In genomic region chr19:43709317-43709716, GRCm38 (mm10) we compare ENCODE assay signal across 30 mouse cellular contexts. TPM values are rescaled to one million over a fixed set of nuclear protein-coding genes. Genes with fewer than 3 reads are reported as not detected.
DNase-seq lines count a peak whose midpoint lies in the region; ATAC-seq and TF ChIP-seq lines count a peak whose summit lies in the region.
"Had no signal": no experiment of that assay in that cellular context is flagged by ENCODE, and none has a peak within 500 bp of the region (broad histone marks: within the 10 kb centered on the region; RNA-seq: fewer than 3 reads in every experiment).

No protein-coding gene starts in this region.

- no peaks in the 10 kb centered on the region for H3K27me3 ChIP-seq in midbrain, postnatal 0 days (ENCODE audit: insufficient read depth, low read length)
- no peaks in the 10 kb centered on the region for H3K27me3 ChIP-seq in midbrain, embryonic 13.5 days
- H3K27me3 ChIP-seq: embryonic facial prominence, embryonic 13.5 days; forebrain, embryonic 15.5 days; hindbrain, embryonic 15.5 days; limb, embryonic 15.5 days; liver, embryonic 13.5 days; midbrain, embryonic 15.5 days; neural tube, embryonic 13.5 days had no signal

- peaks cover 36% of the 10 kb centered on the region for H3K36me3 ChIP-seq in midbrain, postnatal 0 days (ENCODE audit: insufficient read depth, low read length)
- peaks cover 54% of the 10 kb centered on the region for H3K36me3 ChIP-seq in midbrain, embryonic 13.5 days

- ATAC-seq in midbrain, postnatal 0 days (ENCODE audit: low FRiP score): no peak
- ATAC-seq in midbrain, embryonic 13.5 days: no peak
- ATAC-seq: forebrain, embryonic 15.5 days; midbrain, embryonic 15.5 days had no signal

- H3K4me2 ChIP-seq in midbrain, postnatal 0 days (ENCODE audit: low read depth, low read length, poor library complexity, severe bottlenecking): no peak overlapping the region
- no peak overlapping the region for H3K4me2 ChIP-seq in midbrain, embryonic 13.5 days (replicated peaks)
- H3K4me2 ChIP-seq: embryonic facial prominence, embryonic 13.5 days; forebrain, embryonic 15.5 days; heart, embryonic 13.5 days; hindbrain, embryonic 15.5 days; limb, embryonic 15.5 days; liver, embryonic 13.5 days; midbrain, embryonic 15.5 days; neural tube, embryonic 13.5 days had no signal

- H3K9ac ChIP-seq in midbrain, postnatal 0 days (replicated peaks; ENCODE audit: low read length, poor library complexity, severe bottlenecking): no peak overlapping the region
- H3K9ac ChIP-seq in midbrain, embryonic 13.5 days (replicated peaks): no peak overlapping the region
- H3K9ac ChIP-seq: embryonic facial prominence, embryonic 13.5 days; forebrain, embryonic 15.5 days; heart, embryonic 13.5 days; hindbrain, embryonic 15.5 days; limb, embryonic 15.5 days; liver, embryonic 13.5 days; midbrain, embryonic 15.5 days; neural tube, embryonic 13.5 days had no signal

- H3K4me1 ChIP-seq in midbrain, postnatal 0 days (ENCODE audit: insufficient read depth, low read length): no peaks in the 10 kb centered on the region
- H3K4me1 ChIP-seq in midbrain, embryonic 13.5 days (replicated peaks): peaks cover 5% of the 10 kb centered on the region; the same call in 1 of the 2 replicates
- H3K4me1 ChIP-seq in brown adipose tissue, adult 24 weeks (ENCODE audit: control insufficient read depth, insufficient read depth, insufficient read length, low read length): no peaks in the 10 kb centered on the region
- H3K4me1 ChIP-seq: embryonic facial prominence, embryonic 13.5 days; forebrain, embryonic 10.5 days; forebrain, embryonic 15.5 days; heart, embryonic 13.5 days; hindbrain, embryonic 15.5 days; limb, embryonic 15.5 days; midbrain, embryonic 15.5 days had no signal

- no peak overlapping the region for H3K27ac ChIP-seq in midbrain, postnatal 0 days (ENCODE audit: low read depth, low read length)
- no peak overlapping the region for H3K27ac ChIP-seq in midbrain, embryonic 13.5 days
- H3K27ac ChIP-seq in brown adipose tissue, adult 24 weeks (replicated peaks; ENCODE audit: low read depth, low read length): 0 out of 2 replicates have a peak overlapping the region, but pooled peaks have one; percentile 24
- H3K27ac ChIP-seq: embryonic facial prominence, embryonic 13.5 days; forebrain, embryonic 10.5 days; forebrain, embryonic 15.5 days; gastrocnemius, adult 2 months; heart, embryonic 13.5 days; hindbrain, embryonic 15.5 days; limb, embryonic 15.5 days; liver, embryonic 13.5 days; midbrain, embryonic 15.5 days; neural tube, embryonic 13.5 days had no signal

- intact Hi-C loops in left cerebral cortex, postnatal 14 days (cut with DNase I): no loop called here

- no peaks in the 10 kb centered on the region for H3K9me3 ChIP-seq in midbrain, postnatal 0 days (ENCODE audit: low read length)
- H3K9me3 ChIP-seq in midbrain, embryonic 13.5 days: no peaks in the 10 kb centered on the region
- H3K9me3 ChIP-seq: embryonic facial prominence, embryonic 13.5 days; forebrain, embryonic 10.5 days; forebrain, embryonic 15.5 days; heart, embryonic 13.5 days; hindbrain, embryonic 15.5 days; limb, embryonic 15.5 days; liver, embryonic 13.5 days; midbrain, embryonic 15.5 days; neural tube, embryonic 13.5 days had no signal

- no peak overlapping the region for H3K4me3 ChIP-seq in midbrain, postnatal 0 days (ENCODE audit: low read depth, low read length)
- no peak overlapping the region for H3K4me3 ChIP-seq in midbrain, embryonic 13.5 days (replicated peaks)
- no peak overlapping the region for H3K4me3 ChIP-seq in brown adipose tissue, adult 24 weeks (ENCODE audit: insufficient read depth, low read depth, low read length)
- H3K4me3 ChIP-seq: embryonic facial prominence, embryonic 13.5 days; forebrain, embryonic 10.5 days; forebrain, embryonic 15.5 days; gastrocnemius, adult 2 months; heart, embryonic 13.5 days; hindbrain, embryonic 15.5 days; limb, embryonic 15.5 days; liver, embryonic 13.5 days; midbrain, embryonic 15.5 days; myocyte; neural tube, embryonic 13.5 days had no signal

- no peak for TF ChIP-seq CTCF in midbrain, postnatal 0 days (IDR thresholded peaks at IDR 0.05)

- DNase-seq in kidney, adult 9 months: peak; percentile 65
- no peak for DNase-seq in kidney, adult 11 months
- DNase-seq in midbrain, postnatal 0 days (ENCODE audit: low spot score): peak; percentile 28
- DNase-seq in neural tube, embryonic 10.5 days (ENCODE audit: extremely low spot score, low spot score): no peak
- DNase-seq in left cerebral cortex, postnatal 14 days (ENCODE audit: low spot score in 2 of 2): no peak
- DNase-seq: adrenal gland, postnatal 25 days; cerebellum, adult 11 months; cerebellum, adult 9-11 months; gastrocnemius, adult 2 months; gastrocnemius, postnatal 36 days; heart, adult 18-20 months; heart, postnatal 10 days; kidney, postnatal 10 days; left cerebral cortex, postnatal 4 days; liver, embryonic 13.5 days; lung, adult 18-20 months; lung, postnatal 4 days; right cerebral cortex, postnatal 4 days; thymus, postnatal 25 days had no signal

- WGBS in midbrain, postnatal 0 days: 58% methylated on average over 8 of the region's 8 CpGs
- WGBS in midbrain, embryonic 13.5 days: 72% methylated on average over 8 of the region's 8 CpGs

RNA-seq across cellular contexts. Expression of gene Entpd7, which starts 19.8 kb away (rescaled TPM):
- total RNA-seq in midbrain, postnatal 0 days (2014; rRNA removed): 6.9 and 10.0 TPM in 2 replicates
- 7.1 and 8.2 TPM in 2 replicates for polyA plus RNA-seq in midbrain, postnatal 0 days (2015; fragmentation: Nextera tagmentation; extraction: Ambion mirVana)
- polyA plus RNA-seq in midbrain, embryonic 13.5 days (2015; fragmentation: Nextera tagmentation; extraction: Ambion mirVana): 9.1 and 9.9 TPM in 2 replicates
- polyA plus RNA-seq in brown adipose tissue, adult 24 weeks (2012; ENCODE audit: insufficient read depth, insufficient read length, missing spikeins): 1.7 and 2.0 TPM in 2 replicates
- 10 to 100 TPM; 24.0 to 25.6 TPM for total RNA-seq in left cerebral cortex, postnatal 14 days (2021)

RNA-seq across cellular contexts. Expression of gene Slc25a28, which starts 34.6 kb away (rescaled TPM):
- 43.8 and 48.3 TPM in 2 replicates for total RNA-seq in midbrain, postnatal 0 days (2014; rRNA removed)
- 15.2 and 15.5 TPM in 2 replicates for polyA plus RNA-seq in midbrain, postnatal 0 days (2015; fragmentation: Nextera tagmentation; extraction: Ambion mirVana)
- polyA plus RNA-seq in midbrain, embryonic 13.5 days (2015; fragmentation: Nextera tagmentation; extraction: Ambion mirVana): 10.8 and 14.4 TPM in 2 replicates
- 33.1 and 35.6 TPM in 2 replicates for polyA plus RNA-seq in brown adipose tissue, adult 24 weeks (2012; ENCODE audit: insufficient read depth, insufficient read length, missing spikeins)
- total RNA-seq in left cerebral cortex, postnatal 14 days (2021): 10 to 100 TPM; 30.2 to 36.4 TPM

RNA-seq across cellular contexts. Expression of gene Cutc, which starts 43.5 kb away (rescaled TPM):
- total RNA-seq in midbrain, postnatal 0 days (2014; rRNA removed): 2.7 and 5.2 TPM in 2 replicates
- 7.8 and 8.0 TPM in 2 replicates for polyA plus RNA-seq in midbrain, postnatal 0 days (2015; fragmentation: Nextera tagmentation; extraction: Ambion mirVana)
- polyA plus RNA-seq in midbrain, embryonic 13.5 days (2015; fragmentation: Nextera tagmentation; extraction: Ambion mirVana): 8.4 and 9.8 TPM in 2 replicates
- polyA plus RNA-seq in brown adipose tissue, adult 24 weeks (2012; ENCODE audit: insufficient read depth, insufficient read length, missing spikeins): 19.4 and 22.1 TPM in 2 replicates
- total RNA-seq in left cerebral cortex, postnatal 14 days (2021): 1 to 10 TPM; 4.0 to 6.0 TPM

RNA-seq across cellular contexts. Expression of gene Cox15, which starts 43.5 kb away (rescaled TPM):
- 22.3 and 32.7 TPM in 2 replicates for total RNA-seq in midbrain, postnatal 0 days (2014; rRNA removed)
- 9.4 and 10.6 TPM in 2 replicates for polyA plus RNA-seq in midbrain, postnatal 0 days (2015; fragmentation: Nextera tagmentation; extraction: Ambion mirVana)
- polyA plus RNA-seq in midbrain, embryonic 13.5 days (2015; fragmentation: Nextera tagmentation; extraction: Ambion mirVana): 12.0 and 12.7 TPM in 2 replicates
- 29.4 and 34.1 TPM in 2 replicates for polyA plus RNA-seq in brown adipose tissue, adult 24 weeks (2012; ENCODE audit: insufficient read depth, insufficient read length, missing spikeins)
- total RNA-seq in left cerebral cortex, postnatal 14 days (2021): 10 to 100 TPM; 18.6 to 19.2 TPM

Comparison
In these comparisons a context has a peak if more than half of its experiments do, and no peak if none do; other contexts are left out.
1. DNase-seq: peak in kidney, adult 9 months (single experiment) and midbrain, postnatal 0 days (single experiment); none in kidney, adult 11 months (single experiment), neural tube, embryonic 10.5 days (single experiment) and left cerebral cortex, postnatal 14 days (0 of 2).